Mouse (Mus musculus): ENCODE results near the gene Tsc22d4.

The Tsc22d4 gene

GRCm38 (mm10) chr5:137788946-137789531 is 43.5 kb downstream of the Tsc22d4 start:
- DNase-seq (ENCODE audit: low spot score) = no peak

- DNase-seq (ENCODE audit: low spot score) = no peak
These were observed 46.0 kb downstream of the Tsc22d4 start for GRCm38 (mm10) chr5:137791553-137791952.

GRCm38 (mm10) chr5:137796606-137797005 is 51.1 kb downstream of the Tsc22d4 start:
- DNase-seq (ENCODE audit: low spot score) = no peak

- DNase-seq (ENCODE audit: low spot score) = no peak
These were observed 55.4 kb downstream of the Tsc22d4 start for GRCm38 (mm10) chr5:137800917-137801316.

- DNase-seq (ENCODE audit: low spot score) = no peak
These were observed 60.6 kb downstream of the Tsc22d4 start for GRCm38 (mm10) chr5:137806158-137806557.

- DNase-seq (ENCODE audit: low spot score) = no peak
These were observed 62.8 kb downstream of the Tsc22d4 start for GRCm38 (mm10) chr5:137808316-137808715.

GRCm38 (mm10) chr5:137817466-137818222 is 72.1 kb downstream of the Tsc22d4 start:
- DNase-seq (ENCODE audit: low spot score) = no peak

Data from layer of hippocampus, adult 9-10 months (tissue).